Mouse (Mus musculus) urinary bladder, postnatal 4 days (tissue): ENCODE results near the gene Grm2.
"Not testable (repeated sequence)": the region's sequence is repeated elsewhere in the genome, so short reads cannot be mapped to it uniquely, and the experiment has no call there.

ENCODE experiments used
- DNase-seq, 2 experiments: peaks; one replicate each; pipeline ENCODE4 v3.0.0; 2021 to 2022; ENCODE audit warnings: low spot score in 2 of 2

Grm2 gene

GRCm38 (mm10) chr9:106652720-106653119 lies 3.2 kb downstream of the Grm2 start:
- no peak for DNase-seq

GRCm38 (mm10) chr9:106647226-106647625 lies 8.7 kb downstream of the Grm2 start:
- DNase-seq: no peak

GRCm38 (mm10) chr9:106645684-106646271 lies 10.1 kb downstream of the Grm2 start:
- DNase-seq: no peak

GRCm38 (mm10) chr9:106643787-106644186 lies 12.1 kb downstream of the Grm2 start:
- DNase-seq: no peak

GRCm38 (mm10) chr9:106643128-106643527 lies 12.8 kb downstream of the Grm2 start:
- peak; percentile 44 to 79 for DNase-seq

- DNase-seq: no peak
These were observed 14.5 kb downstream of the Grm2 start for GRCm38 (mm10) chr9:106641346-106641745.

GRCm38 (mm10) chr9:106638154-106638553 lies 17.7 kb downstream of the Grm2 start:
- no peak for DNase-seq

- DNase-seq: no peak
These were observed 23.7 kb downstream of the Grm2 start for GRCm38 (mm10) chr9:106632185-106632584.

- not testable (repeated sequence) for DNase-seq
These were observed 28.1 kb downstream of the Grm2 start for GRCm38 (mm10) chr9:106627796-106628195.

- DNase-seq: no peak
These were observed 29.6 kb downstream of the Grm2 start, which contains the start of gene Iqcf6 for GRCm38 (mm10) chr9:106626282-106626681. Iqcf6 (plus strand) TSS chr9:106626582.

GRCm38 (mm10) chr9:106617496-106617895 lies 38.4 kb downstream of the Grm2 start:
- no peak for DNase-seq

- DNase-seq: no peak
These were observed 39.6 kb downstream of the Grm2 start for GRCm38 (mm10) chr9:106616306-106616705.

- DNase-seq: no peak
These were observed 41.3 kb downstream of the Grm2 start for GRCm38 (mm10) chr9:106614616-106615015.

GRCm38 (mm10) chr9:106613951-106614350 lies 41.9 kb downstream of the Grm2 start:
- DNase-seq: no peak

GRCm38 (mm10) chr9:106610727-106611126 lies 45.2 kb downstream of the Grm2 start:
- peak in 1 of 2 experiments; percentile 41 for DNase-seq

- DNase-seq: peak in 1 of 2 experiments; percentile 61
These were observed 55.3 kb downstream of the Grm2 start for GRCm38 (mm10) chr9:106600546-106600945.

GRCm38 (mm10) chr9:106598466-106598865 lies 57.4 kb downstream of the Grm2 start:
- peak in 1 of 2 experiments; percentile 38 for DNase-seq

- peak in 1 of 2 experiments; percentile 54 for DNase-seq
These were observed 60.0 kb downstream of the Grm2 start for GRCm38 (mm10) chr9:106595836-106596235.

GRCm38 (mm10) chr9:106595402-106595801 lies 60.5 kb downstream of the Grm2 start:
- DNase-seq: not testable (repeated sequence)
